Mouse (Mus musculus): ENCODE measurements around the gene Exph5.

- TF ChIP-seq CTCF (conservative IDR thresholded peaks at IDR 0.05; ENCODE audit: insufficient read depth, insufficient read length, low read depth, low read length) (no peak), POLR2A (IDR thresholded peaks at IDR 0.05; ENCODE audit: low read depth, low read length) (no peak)
Observed at GRCm38 (mm10) chr9:53290006-53290405, 11.5 kb upstream of the Exph5 start.

All from kidney, adult 2 months (tissue).